ENCODE assay signal across 25 mouse cellular contexts in genomic region chr7:132972079-132972478, GRCm38 (mm10). TPM values are rescaled to one million over a fixed set of nuclear protein-coding genes. Genes with fewer than 3 reads are reported as not detected.
A peak's percentile ranks its signal among the peaks of the same experiment; 100 is the strongest.
DNase-seq lines count a peak whose midpoint lies in the region; ATAC-seq and TF ChIP-seq lines count a peak whose summit lies in the region.
"Had no signal": no experiment of that assay in that cellular context is flagged by ENCODE, and none has a peak within 500 bp of the region (broad histone marks: within the 10 kb centered on the region; RNA-seq: fewer than 3 reads in every experiment).

No protein-coding gene starts in this region.

- WGBS in kidney, postnatal 0 days = 80% methylated on average over 2 of the region's 2 CpGs
- WGBS in lung, embryonic 14.5 days = 87% methylated on average over 2 of the region's 2 CpGs

- H3K27me3 ChIP-seq in kidney, postnatal 0 days (ENCODE audit: insufficient read depth, low read length) = no peaks in the 10 kb centered on the region
- H3K27me3 ChIP-seq in lung, embryonic 14.5 days (ENCODE audit: insufficient read depth, low read length) = no peaks in the 10 kb centered on the region
- no peaks in the 10 kb centered on the region for H3K27me3 ChIP-seq in Patski
- H3K27me3 ChIP-seq: forebrain, embryonic 12.5 days; hindbrain, embryonic 13.5 days; liver, embryonic 15.5 days; midbrain, embryonic 15.5 days; neural tube, embryonic 15.5 days had no signal

- POLR2A ChIA-PET in Patski (lab: Charles Lee) = no interaction called here

- no peaks in the 10 kb centered on the region for H3K9me3 ChIP-seq in kidney, postnatal 0 days (replicated peaks; ENCODE audit: low read length)
- H3K9me3 ChIP-seq in lung, embryonic 14.5 days (ENCODE audit: low read depth, low read length) = no peaks in the 10 kb centered on the region
- H3K9me3 ChIP-seq: forebrain, embryonic 12.5 days; heart, embryonic 10.5 days; hindbrain, embryonic 13.5 days; liver, embryonic 15.5 days; midbrain, embryonic 15.5 days; neural tube, embryonic 15.5 days had no signal

- no peak overlapping the region for H3K9ac ChIP-seq in kidney, postnatal 0 days (ENCODE audit: low read depth, low read length)
- no peak overlapping the region for H3K9ac ChIP-seq in lung, embryonic 14.5 days
- H3K9ac ChIP-seq: forebrain, embryonic 12.5 days; forebrain, postnatal 0 days; hindbrain, embryonic 13.5 days; liver, embryonic 15.5 days; midbrain, embryonic 15.5 days; neural tube, embryonic 15.5 days had no signal

- H3K4me2 ChIP-seq in kidney, postnatal 0 days (ENCODE audit: low read length) = no peak overlapping the region
- H3K4me2 ChIP-seq in lung, embryonic 14.5 days = no peak overlapping the region
- H3K4me2 ChIP-seq: forebrain, embryonic 12.5 days; hindbrain, embryonic 13.5 days; liver, embryonic 15.5 days; midbrain, embryonic 15.5 days; neural tube, embryonic 15.5 days had no signal

- in situ Hi-C loops in Patski (cut with MboI; ENCODE audit: low pct_unique_long_range_greater_than_20kb) = no loop called here

- H3K27ac ChIP-seq in kidney, postnatal 0 days = no peak overlapping the region
- H3K27ac ChIP-seq in lung, embryonic 14.5 days (ENCODE audit: low read depth) = no peak overlapping the region
- H3K27ac ChIP-seq: forebrain, embryonic 12.5 days; heart, embryonic 10.5 days; hindbrain, embryonic 13.5 days; liver, embryonic 15.5 days; midbrain, embryonic 15.5 days; neural tube, embryonic 15.5 days had no signal

- H3K4me1 ChIP-seq in kidney, postnatal 0 days (replicated peaks; ENCODE audit: insufficient read depth, low read length) = no peaks in the 10 kb centered on the region
- no peaks in the 10 kb centered on the region for H3K4me1 ChIP-seq in lung, embryonic 14.5 days (ENCODE audit: insufficient read depth)
- H3K4me1 ChIP-seq: forebrain, embryonic 12.5 days; heart, embryonic 10.5 days; liver, embryonic 15.5 days; midbrain, embryonic 15.5 days had no signal

- DNase-seq in kidney, postnatal 0 days (ENCODE audit: low spot score) = peak; percentile 61
- DNase-seq in kidney, adult 8-10 months = no peak
- DNase-seq in lung, embryonic 14.5 days = no peak
- DNase-seq in lung, postnatal 4 days = no peak
- DNase-seq in Patski (ENCODE audit: low read depth, low spot score) = no peak
- DNase-seq: adrenal gland, adult 8-10 months; cerebellum, adult 2 months; cerebellum, postnatal 14 days; forebrain, postnatal 0 days; gastrocnemius, postnatal 10 days; heart, postnatal 4 days; kidney, adult 11 months; kidney, postnatal 10 days; left cerebral cortex, postnatal 4 days; retina, postnatal 1 day; right cerebral cortex, postnatal 14 days had no signal

- TF ChIP-seq CTCF in kidney, postnatal 0 days (IDR thresholded peaks at IDR 0.05; ENCODE audit: low read depth) = peak; percentile 24; the same call in 1 of the 2 replicates
- peak; percentile 16; the same call in 1 of the 2 replicates for TF ChIP-seq CTCF in lung, embryonic 14.5 days (IDR thresholded peaks at IDR 0.05; ENCODE audit: low read depth)
- peak; percentile 48 for TF ChIP-seq CTCF in Patski (IDR thresholded peaks at IDR 0.05)

- H3K4me3 ChIP-seq in kidney, postnatal 0 days (replicated peaks; ENCODE audit: low read depth, low read length) = no peak overlapping the region
- H3K4me3 ChIP-seq in lung, embryonic 14.5 days (ENCODE audit: low read depth, low read length) = no peak overlapping the region
- H3K4me3 ChIP-seq: erythroblast, embryonic 14.5 days; forebrain, embryonic 12.5 days; heart, embryonic 10.5 days; hindbrain, embryonic 13.5 days; liver, embryonic 15.5 days; midbrain, embryonic 15.5 days; neural tube, embryonic 15.5 days had no signal

- no peak; the same call in 1 of the 2 replicates for ATAC-seq in kidney, postnatal 0 days (replicated peaks; ENCODE audit: low FRiP score, low read depth)
- ATAC-seq in lung, embryonic 14.5 days (ENCODE audit: insufficient read depth) = no peak
- ATAC-seq in Patski = no peak
- no peak for ATAC-seq in erythroid progenitor cell, adult 5-6 weeks (replicated peaks; ENCODE audit: low FRiP score, poor library complexity, severe bottlenecking)
- ATAC-seq: activated CD4-positive, CD25-positive, alpha-beta regulatory T cell, adult 4 months; forebrain, postnatal 0 days; midbrain, embryonic 15.5 days had no signal

- CTCF ChIA-PET in Patski (lab: Charles Lee) = no interaction called here

- H3K36me3 ChIP-seq in kidney, postnatal 0 days (ENCODE audit: insufficient read depth, low read length) = peaks cover 10% of the 10 kb centered on the region; the same call in 1 of the 2 replicates
- peaks cover 41% of the 10 kb centered on the region for H3K36me3 ChIP-seq in lung, embryonic 14.5 days (ENCODE audit: insufficient read depth)

RNA-seq across cellular contexts. Expression of gene Zranb1, which starts 41.1 kb away (rescaled TPM):
- polyA plus RNA-seq in kidney, postnatal 0 days (2015; fragmentation: Nextera tagmentation; extraction: Ambion mirVana) = 15.1 and 15.3 TPM in 2 replicates
- 15.0 and 15.5 TPM in 2 replicates for polyA plus RNA-seq in lung, embryonic 14.5 days (2014; fragmentation: Nextera tagmentation; extraction: Ambion mirVana)
- 22.9 TPM for polyA plus RNA-seq in Patski (2021)
- 30.6 and 33.2 TPM in 2 replicates for total RNA-seq in erythroid progenitor cell, adult 5-6 weeks (2015; ENCODE audit: low replicate concordance)
- 62.5 and 78.7 TPM in 2 replicates for total RNA-seq in erythroid progenitor cell, adult 5-6 weeks (2017; ENCODE audit: low replicate concordance)
